Mouse (Mus musculus): ENCODE measurements at regions not wholly inside any gene's neighbourhood (a gene's known extent, or its start where the extent isn't known, plus 50 kb on each side); places are given as distances from the start of the nearest gene placed in this dataset.
A peak's percentile ranks its signal among the peaks of the same experiment; 100 is the strongest.
"Not testable (repeated sequence)": the region's sequence is repeated elsewhere in the genome, so short reads cannot be mapped to it uniquely, and the experiment has no call there.

GRCm38 (mm10) chr6:67790742-67791141 lies 255.1 kb upstream of the Tacstd2 start:
- H3K79me2 ChIP-seq (replicated peaks; ENCODE audit: control insufficient read depth, insufficient read depth, low read length) = no peaks in the 10 kb centered on the region
- no peaks in the 10 kb centered on the region for H3K27me3 ChIP-seq (ENCODE audit: control insufficient read depth, insufficient read depth, low read length)
- H3K4me3 ChIP-seq = no peak overlapping the region
- 81% methylated on average over 1 of the region's 1 CpGs for WGBS
- no peak for DNase-seq
- intact Hi-C loops (cut with DNase I) = no loop called here
- H3K36me3 ChIP-seq (ENCODE audit: control insufficient read depth, insufficient read depth, low read length) = no peaks in the 10 kb centered on the region
- TF ChIP-seq EP300 (IDR thresholded peaks at IDR 0.05; ENCODE audit: insufficient read depth, low read depth, low read length) (no peak), POLR2A (IDR thresholded peaks at IDR 0.05; ENCODE audit: insufficient read depth, low read depth, low read length) (no peak), CTCF (IDR thresholded peaks at IDR 0.05) (no peak)
- H3K9ac ChIP-seq (ENCODE audit: low read depth, low read length) = no peak overlapping the region
- H3K27ac ChIP-seq = no peak overlapping the region
- H3K4me1 ChIP-seq (ENCODE audit: control insufficient read depth, insufficient read depth, low read length) = no peaks in the 10 kb centered on the region

GRCm38 (mm10) chr6:67787091-67787765 lies 251.6 kb upstream of the Tacstd2 start:
- intact Hi-C loops (cut with DNase I) = no loop called here
- WGBS = 65% methylated on average over 7 of the region's 7 CpGs

GRCm38 (mm10) chr6:67778883-67779282 lies 243.3 kb upstream of the Tacstd2 start:
- no peak for DNase-seq
- TF ChIP-seq POLR2A (IDR thresholded peaks at IDR 0.05; ENCODE audit: insufficient read depth, low read depth, low read length) = no peak
- no peak for TF ChIP-seq CTCF (IDR thresholded peaks at IDR 0.05)
- TF ChIP-seq EP300 (IDR thresholded peaks at IDR 0.05; ENCODE audit: insufficient read depth, low read depth, low read length) = no peak
- Histone ChIP-seq H3K27me3 (ENCODE audit: control insufficient read depth, insufficient read depth, low read length) (no peaks in the 10 kb centered on the region), H3K4me1 (ENCODE audit: control insufficient read depth, insufficient read depth, low read length) (no peaks in the 10 kb centered on the region), H3K27ac (no peak overlapping the region), H3K9ac (ENCODE audit: low read depth, low read length) (no peak overlapping the region), H3K4me3 (no peak overlapping the region), H3K36me3 (ENCODE audit: control insufficient read depth, insufficient read depth, low read length) (no peaks in the 10 kb centered on the region), H3K79me2 (replicated peaks; ENCODE audit: control insufficient read depth, insufficient read depth, low read length) (no peaks in the 10 kb centered on the region)
- 70% methylated on average over 4 of the region's 4 CpGs for WGBS
- intact Hi-C loops (cut with DNase I) = no loop called here

More at GRCm38 (mm10) chr6:67787091-67787765, 251.6 kb upstream of the Tacstd2 start:
- Histone ChIP-seq H3K79me2 (replicated peaks; ENCODE audit: control insufficient read depth, insufficient read depth, low read length) (no peaks in the 10 kb centered on the region), H3K9ac (ENCODE audit: low read depth, low read length) (no peak overlapping the region), H3K27ac (no peak overlapping the region), H3K27me3 (ENCODE audit: control insufficient read depth, insufficient read depth, low read length) (no peaks in the 10 kb centered on the region), H3K4me1 (ENCODE audit: control insufficient read depth, insufficient read depth, low read length) (no peaks in the 10 kb centered on the region), H3K36me3 (ENCODE audit: control insufficient read depth, insufficient read depth, low read length) (no peaks in the 10 kb centered on the region), H3K4me3 (no peak overlapping the region)
- TF ChIP-seq CTCF (IDR thresholded peaks at IDR 0.05) = no peak
- TF ChIP-seq POLR2A (IDR thresholded peaks at IDR 0.05; ENCODE audit: insufficient read depth, low read depth, low read length) = no peak
- no peak for TF ChIP-seq EP300 (IDR thresholded peaks at IDR 0.05; ENCODE audit: insufficient read depth, low read depth, low read length)
- no peak for DNase-seq

- WGBS = 74% methylated on average over 1 of the region's 1 CpGs
- H3K27me3 ChIP-seq (ENCODE audit: control insufficient read depth, insufficient read depth, low read length); H3K9ac ChIP-seq (ENCODE audit: low read depth, low read length); H3K36me3 ChIP-seq (ENCODE audit: control insufficient read depth, insufficient read depth, low read length); H3K4me3 ChIP-seq; H3K27ac ChIP-seq; H3K4me1 ChIP-seq (ENCODE audit: control insufficient read depth, insufficient read depth, low read length); H3K79me2 ChIP-seq (replicated peaks; ENCODE audit: control insufficient read depth, insufficient read depth, low read length); DNase-seq; intact Hi-C loops (cut with DNase I): not testable (repeated sequence)
- TF ChIP-seq CTCF (IDR thresholded peaks at IDR 0.05) = peak; percentile 40
Observed at GRCm38 (mm10) chr6:67754102-67754501, 218.5 kb upstream of the Tacstd2 start.

GRCm38 (mm10) chr6:67725611-67726010 lies 190.0 kb upstream of the Tacstd2 start:
- DNase-seq = no peak
- WGBS = 55% methylated on average over 1 of the region's 1 CpGs
- H3K36me3 ChIP-seq (ENCODE audit: control insufficient read depth, insufficient read depth, low read length) = no peaks in the 10 kb centered on the region
- no peak overlapping the region for H3K4me3 ChIP-seq
- no peak overlapping the region for H3K9ac ChIP-seq (ENCODE audit: low read depth, low read length)
- TF ChIP-seq EP300 (IDR thresholded peaks at IDR 0.05; ENCODE audit: insufficient read depth, low read depth, low read length) (no peak), POLR2A (IDR thresholded peaks at IDR 0.05; ENCODE audit: insufficient read depth, low read depth, low read length) (no peak), CTCF (IDR thresholded peaks at IDR 0.05) (no peak)
- intact Hi-C loops (cut with DNase I) = no loop called here
- H3K27ac ChIP-seq = no peak overlapping the region
- H3K27me3 ChIP-seq (ENCODE audit: control insufficient read depth, insufficient read depth, low read length) = no peaks in the 10 kb centered on the region
- H3K4me1 ChIP-seq (ENCODE audit: control insufficient read depth, insufficient read depth, low read length) = no peaks in the 10 kb centered on the region
- H3K79me2 ChIP-seq (replicated peaks; ENCODE audit: control insufficient read depth, insufficient read depth, low read length) = no peaks in the 10 kb centered on the region

GRCm38 (mm10) chr6:67698952-67699351 lies 163.4 kb upstream of the Tacstd2 start:
- H3K4me1 ChIP-seq (ENCODE audit: control insufficient read depth, insufficient read depth, low read length); H3K36me3 ChIP-seq (ENCODE audit: control insufficient read depth, insufficient read depth, low read length); DNase-seq; H3K9ac ChIP-seq (ENCODE audit: low read depth, low read length); H3K27ac ChIP-seq; intact Hi-C loops (cut with DNase I); H3K79me2 ChIP-seq (replicated peaks; ENCODE audit: control insufficient read depth, insufficient read depth, low read length); H3K27me3 ChIP-seq (ENCODE audit: control insufficient read depth, insufficient read depth, low read length); H3K4me3 ChIP-seq: not testable (repeated sequence)
- WGBS = 16% methylated on average over 6 of the region's 7 CpGs
- TF ChIP-seq CTCF (IDR thresholded peaks at IDR 0.05) = peak; percentile 47

GRCm38 (mm10) chr6:67690997-67691396 lies 155.4 kb upstream of the Tacstd2 start:
- intact Hi-C loops (cut with DNase I); DNase-seq; H3K4me1 ChIP-seq (ENCODE audit: control insufficient read depth, insufficient read depth, low read length): not testable (repeated sequence)

GRCm38 (mm10) chr6:67683105-67683504 lies 147.5 kb upstream of the Tacstd2 start:
- H3K27ac ChIP-seq; H3K27me3 ChIP-seq (ENCODE audit: control insufficient read depth, insufficient read depth, low read length); intact Hi-C loops (cut with DNase I); H3K4me3 ChIP-seq; H3K9ac ChIP-seq (ENCODE audit: low read depth, low read length); H3K79me2 ChIP-seq (replicated peaks; ENCODE audit: control insufficient read depth, insufficient read depth, low read length); H3K4me1 ChIP-seq (ENCODE audit: control insufficient read depth, insufficient read depth, low read length); DNase-seq; H3K36me3 ChIP-seq (ENCODE audit: control insufficient read depth, insufficient read depth, low read length): not testable (repeated sequence)
- WGBS = 46% methylated on average over 3 of the region's 3 CpGs

More at GRCm38 (mm10) chr6:67690997-67691396, 155.4 kb upstream of the Tacstd2 start:
- not testable (repeated sequence) for H3K27ac ChIP-seq; H3K36me3 ChIP-seq (ENCODE audit: control insufficient read depth, insufficient read depth, low read length); H3K4me3 ChIP-seq; H3K27me3 ChIP-seq (ENCODE audit: control insufficient read depth, insufficient read depth, low read length); H3K9ac ChIP-seq (ENCODE audit: low read depth, low read length); H3K79me2 ChIP-seq (replicated peaks; ENCODE audit: control insufficient read depth, insufficient read depth, low read length)
- WGBS = 47% methylated on average over 3 of the region's 3 CpGs

GRCm38 (mm10) chr6:67681641-67682040 lies 146.0 kb upstream of the Tacstd2 start:
- H3K79me2 ChIP-seq (replicated peaks; ENCODE audit: control insufficient read depth, insufficient read depth, low read length); H3K36me3 ChIP-seq (ENCODE audit: control insufficient read depth, insufficient read depth, low read length); H3K9ac ChIP-seq (ENCODE audit: low read depth, low read length); DNase-seq; H3K4me3 ChIP-seq; H3K27ac ChIP-seq; H3K4me1 ChIP-seq (ENCODE audit: control insufficient read depth, insufficient read depth, low read length); H3K27me3 ChIP-seq (ENCODE audit: control insufficient read depth, insufficient read depth, low read length); intact Hi-C loops (cut with DNase I): not testable (repeated sequence)
- 53% methylated on average over 10 of the region's 10 CpGs for WGBS
